Mouse (Mus musculus): Measurements from ENCODE around the gene Capza2.

DNA sequence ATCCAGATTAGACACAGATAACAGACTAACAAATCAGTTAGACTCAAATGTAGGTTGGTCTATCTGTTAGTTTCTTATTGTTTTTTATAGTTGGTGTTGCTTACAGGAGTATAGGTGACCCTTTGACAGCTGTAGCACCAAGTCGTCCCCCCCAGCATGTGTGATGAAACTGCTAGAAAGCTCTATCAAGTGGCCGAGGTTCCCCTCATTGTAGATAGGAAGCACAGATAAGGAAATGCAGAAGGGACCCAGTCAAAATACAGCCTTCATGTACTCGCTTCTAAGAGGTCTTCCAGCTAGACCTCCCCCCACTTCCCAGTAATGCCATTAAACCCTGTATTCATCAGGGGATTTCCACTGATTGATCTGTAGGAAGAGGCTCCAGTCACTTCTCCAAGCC is 6.7 kb downstream of the Capza2 start:
- TF ChIP-seq EP300 (IDR thresholded peaks at IDR 0.05; ENCODE audit: low read depth) (no peak), CTCF (IDR thresholded peaks at IDR 0.05; ENCODE audit: low read depth) (no peak)

Measured in liver, postnatal 0 days (tissue).